8 mouse cellular contexts compared by ENCODE assay signal in genomic region chr10:12941018-12941761, GRCm38 (mm10). TPM values are rescaled to one million over a fixed set of nuclear protein-coding genes. Genes with fewer than 3 reads are reported as not detected.
A peak's percentile ranks its signal among the peaks of the same experiment; 100 is the strongest.
DNase-seq lines count a peak whose midpoint lies in the region; ATAC-seq and TF ChIP-seq lines count a peak whose summit lies in the region.

No protein-coding gene starts in this region.

- no peak for TF ChIP-seq CTCF in lung, adult 2 months (IDR thresholded peaks at IDR 0.05; ENCODE audit: insufficient read depth, low read length)
- TF ChIP-seq CTCF in testis, adult 2 months (IDR thresholded peaks at IDR 0.05; ENCODE audit: control insufficient read depth, insufficient read depth, insufficient replicate concordance, low read depth, low read length), result no peak

- no peak for DNase-seq in lung, adult 2 months
- peak; percentile 46 for DNase-seq in embryo, embryonic 11.5 days (ENCODE audit: low read depth, low spot score)
- DNase-seq in heart, postnatal 10 days, result peak; percentile 26 to 27
- DNase-seq in layer of hippocampus, postnatal 36 days, result peak; percentile 22 to 54
- DNase-seq in spleen, adult 12 weeks (ENCODE audit: low spot score), result no peak

- H3K9ac ChIP-seq in lung, embryonic 15.5 days, result no peak overlapping the region; the same call in 1 of the 2 replicates
- peak overlapping the region; percentile 16; the same call in 1 of the 2 replicates for H3K9ac ChIP-seq in midbrain, embryonic 12.5 days (replicated peaks)

- no peaks in the 10 kb centered on the region for H3K36me3 ChIP-seq in lung, embryonic 15.5 days
- H3K36me3 ChIP-seq in midbrain, embryonic 12.5 days, result no peaks in the 10 kb centered on the region
- no peaks in the 10 kb centered on the region for H3K36me3 ChIP-seq in testis, adult 2 months (ENCODE audit: control insufficient read depth, insufficient read depth, low read length)

- 10% methylated on average over 63 of the region's 63 CpGs for WGBS in lung, embryonic 15.5 days
- WGBS in lung, adult 2 months, result 25% methylated on average over 63 of the region's 63 CpGs
- WGBS in midbrain, embryonic 12.5 days, result 13% methylated on average over 63 of the region's 63 CpGs

- peak overlapping the region; percentile 72 for H3K4me2 ChIP-seq in lung, embryonic 15.5 days
- peak overlapping the region; percentile 62 for H3K4me2 ChIP-seq in midbrain, embryonic 12.5 days (replicated peaks)

- peaks cover 35% of the 10 kb centered on the region for H3K27me3 ChIP-seq in lung, embryonic 15.5 days
- peaks cover 31% of the 10 kb centered on the region for H3K27me3 ChIP-seq in midbrain, embryonic 12.5 days
- H3K27me3 ChIP-seq in testis, adult 2 months (ENCODE audit: control insufficient read depth, insufficient read depth, low read length), result no peaks in the 10 kb centered on the region

- H3K9me3 ChIP-seq in lung, embryonic 15.5 days, result no peaks in the 10 kb centered on the region
- H3K9me3 ChIP-seq in midbrain, embryonic 12.5 days, result no peaks in the 10 kb centered on the region

- intact Hi-C loops in heart, postnatal 10 days (cut with DNase I), result no loop called here

- no peak overlapping the region for H3K27ac ChIP-seq in lung, embryonic 15.5 days
- no peak overlapping the region for H3K27ac ChIP-seq in midbrain, embryonic 12.5 days (replicated peaks)
- no peak overlapping the region for H3K27ac ChIP-seq in testis, adult 2 months (ENCODE audit: control insufficient read depth, insufficient read depth, low read depth, low read length)

- TF ChIP-seq POLR2A in lung, adult 2 months (IDR thresholded peaks at IDR 0.05; ENCODE audit: borderline replicate concordance, extremely low read depth, low read depth, low read length), result no peak
- no peak for TF ChIP-seq POLR2A in testis, adult 2 months (IDR thresholded peaks at IDR 0.05; ENCODE audit: control insufficient read depth, low read depth, low read length)

- peak overlapping the region; percentile 40 for H3K4me3 ChIP-seq in lung, embryonic 15.5 days
- H3K4me3 ChIP-seq in lung, adult 2 months (replicated peaks; ENCODE audit: extremely low read depth, low read depth, low read length), result no peak overlapping the region
- peak overlapping the region; percentile 44 for H3K4me3 ChIP-seq in midbrain, embryonic 12.5 days
- peak overlapping the region; percentile 74 for H3K4me3 ChIP-seq in testis, adult 2 months (ENCODE audit: control insufficient read depth, low read depth, low read length)

- H3K4me1 ChIP-seq in lung, embryonic 15.5 days, result peaks cover 11% of the 10 kb centered on the region
- peaks cover 2% of the 10 kb centered on the region; the same call in 1 of the 2 replicates for H3K4me1 ChIP-seq in lung, adult 2 months (ENCODE audit: control insufficient read depth, insufficient read depth, low read length)
- 0 out of 2 replicates have a peak, but pooled peaks cover 5% of the 10 kb centered on the region for H3K4me1 ChIP-seq in midbrain, embryonic 12.5 days
- peaks cover 4% of the 10 kb centered on the region for H3K4me1 ChIP-seq in testis, adult 2 months (ENCODE audit: control insufficient read depth, insufficient read depth, low read length)

- ATAC-seq in lung, embryonic 15.5 days (ENCODE audit: borderline replicate concordance, extremely low read depth, low FRiP score, low TSS enrichment), result no peak; the same call in 1 of the 2 replicates
- ATAC-seq in midbrain, embryonic 12.5 days (ENCODE audit: low FRiP score, low read depth), result peak; percentile 85

RNA-seq across cellular contexts. Expression of gene Stx11, which starts 22.9 kb away (rescaled TPM):
- polyA plus RNA-seq in lung, embryonic 15.5 days (2015; fragmentation: Nextera tagmentation; extraction: Ambion mirVana), result 2.0 and 5.3 TPM in 2 replicates
- polyA plus RNA-seq in lung, adult 2 months (2012; rRNA removed), result 16.0 and 17.1 TPM in 2 replicates
- total RNA-seq in heart, postnatal 10 days (2021), result 1 to 10 TPM; 2.7 to 2.9 TPM
- total RNA-seq in layer of hippocampus, postnatal 36 days (2021), result under 1 TPM; 0.15 to 0.23 TPM
- polyA plus RNA-seq in midbrain, embryonic 12.5 days (2016; fragmentation: Nextera tagmentation; extraction: Ambion mirVana), result 1.4 and 1.7 TPM in 2 replicates
- 0.20 and 0.23 TPM in 2 replicates for polyA plus RNA-seq in testis, adult 2 months (2012; rRNA removed)

Comparison
In these comparisons a context has a peak if more than half of its experiments do, and no peak if none do; other contexts are left out.
1. DNase-seq: peak in embryo, embryonic 11.5 days (single experiment), heart, postnatal 10 days (2 of 2) and layer of hippocampus, postnatal 36 days (2 of 2); none in lung, adult 2 months (single experiment) and spleen, adult 12 weeks (single experiment).